Comparison of ENCODE assay signal across 23 mouse cellular contexts in the genomic region with DNA sequence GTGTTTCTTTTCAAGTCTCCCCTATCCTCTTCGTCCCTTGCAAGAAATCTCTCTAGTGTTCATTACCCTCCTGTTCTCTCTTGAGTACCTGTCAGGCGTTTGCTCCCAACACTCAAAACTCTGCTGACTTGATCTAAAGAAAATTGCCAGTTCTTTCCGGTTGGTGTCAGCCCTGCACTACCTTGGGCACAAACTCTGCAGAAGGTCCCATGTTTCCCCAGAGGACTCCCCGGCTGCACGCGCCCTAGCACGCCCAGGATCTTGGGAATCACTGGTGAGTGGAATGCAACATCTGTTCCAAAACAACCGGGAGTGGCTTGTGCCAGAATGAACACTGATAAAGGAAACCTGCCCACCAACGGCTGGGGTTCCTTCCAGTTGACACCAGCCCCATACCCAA.
DNase-seq lines count a peak whose midpoint lies in the region; ATAC-seq and TF ChIP-seq lines count a peak whose summit lies in the region.
"Had no signal": no experiment of that assay in that cellular context is flagged by ENCODE, and none has a peak within 500 bp of the region (broad histone marks: within the 10 kb centered on the region; RNA-seq: fewer than 3 reads in every experiment).

No protein-coding gene starts in this region.

- peak; percentile 35 for DNase-seq in adrenal gland, postnatal 10 days
- DNase-seq in adrenal gland, adult 2 months = no peak
- DNase-seq in lung, postnatal 14 days = no peak
- no peak for DNase-seq in lung, postnatal 0 days (ENCODE audit: low spot score)
- no peak for DNase-seq in embryo, embryonic 11 days
- DNase-seq: cerebellum, adult 11-12 months; cerebellum, postnatal 10 days; forebrain, postnatal 0 days; kidney, adult 8-10 months; kidney, postnatal 10 days; liver, embryonic 13.5 days; right cerebral cortex, adult 18-20 months; right cerebral cortex, postnatal 4 days; thymus, postnatal 36 days had no signal

- no peak overlapping the region for H3K4me3 ChIP-seq in heart, embryonic 12.5 days
- no peak overlapping the region for H3K4me3 ChIP-seq in heart, embryonic 11.5 days (ENCODE audit: low read depth, low read length)
- H3K4me3 ChIP-seq in lung, embryonic 16.5 days (ENCODE audit: low read length) = no peak overlapping the region
- H3K4me3 ChIP-seq in lung, postnatal 0 days (ENCODE audit: low read depth, low read length) = no peak overlapping the region
- H3K4me3 ChIP-seq: embryonic facial prominence, embryonic 12.5 days; intestine, embryonic 15.5 days; limb, embryonic 13.5 days; liver, embryonic 13.5 days had no signal

- TF ChIP-seq CTCF in lung, postnatal 0 days (IDR thresholded peaks at IDR 0.05) = peak; percentile 39

- H3K9ac ChIP-seq in heart, embryonic 12.5 days = no peak overlapping the region
- H3K9ac ChIP-seq in heart, embryonic 11.5 days (ENCODE audit: low read depth, low read length) = no peak overlapping the region
- H3K9ac ChIP-seq in lung, embryonic 16.5 days (ENCODE audit: low read length) = no peak overlapping the region
- no peak overlapping the region for H3K9ac ChIP-seq in lung, postnatal 0 days (replicated peaks; ENCODE audit: low read depth)
- H3K9ac ChIP-seq: embryonic facial prominence, embryonic 12.5 days; forebrain, postnatal 0 days; intestine, embryonic 15.5 days; limb, embryonic 13.5 days; liver, embryonic 13.5 days had no signal

- TF ChIP-seq EP300 in lung, postnatal 0 days (IDR thresholded peaks at IDR 0.05) = no peak

- H3K27me3 ChIP-seq in heart, embryonic 12.5 days (replicated peaks) = no peaks in the 10 kb centered on the region
- no peaks in the 10 kb centered on the region for H3K27me3 ChIP-seq in heart, embryonic 11.5 days (ENCODE audit: control insufficient read depth, insufficient read depth, low read length)
- no peaks in the 10 kb centered on the region for H3K27me3 ChIP-seq in lung, embryonic 16.5 days (ENCODE audit: control insufficient read depth, insufficient read depth, low read depth, low read length)
- H3K27me3 ChIP-seq in lung, postnatal 0 days (replicated peaks; ENCODE audit: insufficient read depth, low read length) = no peaks in the 10 kb centered on the region
- H3K27me3 ChIP-seq: embryonic facial prominence, embryonic 12.5 days; intestine, embryonic 15.5 days; limb, embryonic 13.5 days; liver, embryonic 13.5 days had no signal

- 55% methylated on average over 9 of the region's 9 CpGs for WGBS in heart, embryonic 12.5 days
- 58% methylated on average over 9 of the region's 9 CpGs for WGBS in heart, embryonic 11.5 days (ENCODE audit: insufficient replicate concordance)
- 71% methylated on average over 9 of the region's 9 CpGs for WGBS in lung, embryonic 16.5 days
- whole genome bisulfite sequencing in lung, postnatal 0 days = 59% methylated on average over 9 of the region's 9 CpGs

- no peaks in the 10 kb centered on the region for H3K9me3 ChIP-seq in heart, embryonic 12.5 days (replicated peaks)
- no peaks in the 10 kb centered on the region for H3K9me3 ChIP-seq in heart, embryonic 11.5 days (replicated peaks; ENCODE audit: control insufficient read depth, low read length)
- H3K9me3 ChIP-seq in lung, embryonic 16.5 days (ENCODE audit: control insufficient read depth, low read length) = no peaks in the 10 kb centered on the region
- H3K9me3 ChIP-seq in lung, postnatal 0 days (ENCODE audit: low read length) = no peaks in the 10 kb centered on the region
- H3K9me3 ChIP-seq: embryonic facial prominence, embryonic 12.5 days; intestine, embryonic 15.5 days; limb, embryonic 13.5 days; liver, embryonic 13.5 days had no signal

- H3K36me3 ChIP-seq in heart, embryonic 12.5 days = no peaks in the 10 kb centered on the region
- H3K36me3 ChIP-seq in heart, embryonic 11.5 days (ENCODE audit: control insufficient read depth, insufficient read depth, low read length) = no peaks in the 10 kb centered on the region
- no peaks in the 10 kb centered on the region for H3K36me3 ChIP-seq in lung, embryonic 16.5 days (ENCODE audit: control insufficient read depth, insufficient read depth, low read length)
- H3K36me3 ChIP-seq in lung, postnatal 0 days (ENCODE audit: insufficient read depth, low read length) = no peaks in the 10 kb centered on the region
- H3K36me3 ChIP-seq: embryonic facial prominence, embryonic 12.5 days; intestine, embryonic 15.5 days; limb, embryonic 13.5 days; liver, embryonic 13.5 days had no signal

- H3K27ac ChIP-seq in heart, embryonic 12.5 days (ENCODE audit: poor library complexity, severe bottlenecking) = no peak overlapping the region
- no peak overlapping the region for H3K27ac ChIP-seq in heart, embryonic 11.5 days (ENCODE audit: low read depth, low read length)
- H3K27ac ChIP-seq in lung, embryonic 16.5 days (ENCODE audit: low read length) = no peak overlapping the region
- H3K27ac ChIP-seq in lung, postnatal 0 days (ENCODE audit: low read length) = no peak overlapping the region
- H3K27ac ChIP-seq: embryonic facial prominence, embryonic 12.5 days; intestine, embryonic 15.5 days; limb, embryonic 13.5 days; liver, embryonic 13.5 days; macrophage had no signal

- H3K4me1 ChIP-seq in heart, embryonic 12.5 days (replicated peaks) = peaks cover 9% of the 10 kb centered on the region; the same call in 1 of the 2 replicates
- no peaks in the 10 kb centered on the region for H3K4me1 ChIP-seq in heart, embryonic 11.5 days (ENCODE audit: control insufficient read depth, insufficient read depth, low read length)
- peaks cover 10% of the 10 kb centered on the region; the same call in 1 of the 2 replicates for H3K4me1 ChIP-seq in lung, embryonic 16.5 days (replicated peaks; ENCODE audit: control insufficient read depth, insufficient read depth, low read length)
- H3K4me1 ChIP-seq in lung, postnatal 0 days (ENCODE audit: insufficient read depth, low read depth, low read length) = no peaks in the 10 kb centered on the region; the same call in 1 of the 2 replicates
- H3K4me1 ChIP-seq: intestine, embryonic 15.5 days; liver, embryonic 13.5 days had no signal

- ATAC-seq in heart, embryonic 12.5 days (ENCODE audit: insufficient number of reproducible peaks, low FRiP score) = peak; percentile 36; the same call in 1 of the 2 replicates
- no peak for ATAC-seq in heart, embryonic 11.5 days (replicated peaks; ENCODE audit: insufficient number of reproducible peaks, low FRiP score, low TSS enrichment)
- ATAC-seq in lung, embryonic 16.5 days (ENCODE audit: low read depth) = 0 out of 2 replicates have a peak, but pooled peaks have one; percentile 45
- no peak for ATAC-seq in lung, postnatal 0 days
- ATAC-seq: forebrain, postnatal 0 days; hindbrain, embryonic 16.5 days; intestine, embryonic 15.5 days; midbrain, embryonic 16.5 days had no signal

- no peak overlapping the region for H3K4me2 ChIP-seq in heart, embryonic 12.5 days
- no peak overlapping the region for H3K4me2 ChIP-seq in heart, embryonic 11.5 days
- no peak overlapping the region for H3K4me2 ChIP-seq in lung, embryonic 16.5 days (ENCODE audit: low read depth, low read length)
- no peak overlapping the region for H3K4me2 ChIP-seq in lung, postnatal 0 days (replicated peaks; ENCODE audit: low read depth, low read length)
- H3K4me2 ChIP-seq: embryonic facial prominence, embryonic 12.5 days; intestine, embryonic 15.5 days; limb, embryonic 13.5 days; liver, embryonic 13.5 days had no signal

Comparison
In these comparisons a context has a peak if more than half of its experiments do, and no peak if none do; other contexts are left out.
1. ATAC-seq: peak in heart, embryonic 12.5 days (single experiment) and lung, embryonic 16.5 days (single experiment); none in heart, embryonic 11.5 days (single experiment) and lung, postnatal 0 days (single experiment).